Mouse (Mus musculus): ENCODE data around the gene Trpm8.

The Trpm8 gene

DNA sequence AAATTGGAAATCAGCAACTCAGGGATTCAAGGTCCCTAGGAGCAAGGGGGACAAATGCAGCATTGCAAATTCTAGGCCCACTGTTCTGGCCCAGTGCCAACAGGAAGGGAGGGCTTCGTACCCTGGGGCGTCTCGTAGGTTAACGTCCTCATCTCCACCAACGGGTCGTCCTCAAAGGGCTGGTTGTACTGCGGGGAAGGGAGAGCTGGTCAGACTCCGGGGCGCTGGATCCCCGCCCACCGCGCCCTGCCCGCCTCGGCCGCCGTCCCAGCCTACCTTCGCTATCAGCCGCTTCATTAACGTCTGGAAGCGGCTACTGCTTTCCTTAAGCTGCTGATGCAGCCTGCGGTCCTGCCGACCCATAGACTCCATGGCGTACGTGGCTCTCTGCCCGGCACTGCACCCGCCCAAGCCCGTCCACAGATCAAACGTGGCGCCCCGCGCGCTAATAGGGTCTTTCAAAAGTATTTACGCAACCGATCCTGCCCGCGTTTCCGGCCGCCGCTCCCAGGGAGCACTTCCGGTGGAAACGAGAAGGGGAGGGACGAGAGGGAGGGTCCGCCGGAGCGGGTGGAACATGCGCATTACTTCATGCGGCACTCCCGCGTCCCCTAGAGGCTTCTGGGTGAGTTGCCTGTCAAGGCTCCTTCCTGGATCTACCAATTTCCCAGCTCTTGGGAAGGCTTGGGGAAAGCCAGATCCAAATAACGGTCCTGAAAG, at the start of gene Trpm8, which contains the start of gene Hjurp:
Trpm8 (plus strand) TSS at position 564 of the 720 bp plus-strand sequence.
Hjurp (minus strand) TSS at position 536 of the 720 bp plus-strand sequence.
- DNase-seq (ENCODE audit: low spot score): peak; percentile 100

DNA sequence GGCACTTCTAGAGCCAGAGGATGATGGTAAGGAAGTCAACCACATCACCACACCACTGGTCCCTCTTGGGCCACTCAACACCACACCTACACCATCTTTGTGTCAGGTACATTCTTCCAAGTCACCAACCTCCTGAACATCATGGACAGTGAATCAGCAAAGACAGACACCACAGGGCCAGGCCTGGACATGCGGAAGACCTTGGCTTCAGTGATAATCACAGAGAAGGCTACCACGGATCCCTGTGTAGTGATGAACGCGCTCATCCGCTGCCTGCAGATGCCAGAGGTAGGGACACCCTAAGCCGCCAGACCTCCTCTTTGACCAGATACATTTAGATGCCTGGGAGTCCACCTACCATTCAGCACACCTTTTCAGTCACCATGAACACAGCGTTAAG, 49.3 kb upstream of the Trpm8 start:
- DNase-seq (ENCODE audit: low spot score): no peak

DNA sequence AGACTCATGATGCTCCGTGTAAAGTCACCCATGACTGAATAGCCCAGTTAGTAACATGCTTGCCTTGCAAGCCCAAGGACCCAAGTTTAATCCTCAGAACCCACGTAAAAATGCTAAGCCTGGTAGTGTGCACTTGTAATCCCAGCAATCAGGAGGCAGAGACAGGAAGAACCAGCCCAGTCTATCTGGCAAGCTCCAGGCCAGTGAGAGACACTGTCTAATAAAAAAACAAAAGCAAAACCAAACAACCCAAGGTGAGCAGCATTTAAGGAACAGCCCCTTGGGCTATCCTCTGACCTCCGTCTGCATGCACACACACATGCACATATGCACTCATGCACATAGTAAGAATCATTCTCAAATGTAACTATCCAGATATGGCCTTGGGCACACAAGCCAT, 47.9 kb upstream of the Trpm8 start:
- no peak for DNase-seq (ENCODE audit: low spot score)

DNA sequence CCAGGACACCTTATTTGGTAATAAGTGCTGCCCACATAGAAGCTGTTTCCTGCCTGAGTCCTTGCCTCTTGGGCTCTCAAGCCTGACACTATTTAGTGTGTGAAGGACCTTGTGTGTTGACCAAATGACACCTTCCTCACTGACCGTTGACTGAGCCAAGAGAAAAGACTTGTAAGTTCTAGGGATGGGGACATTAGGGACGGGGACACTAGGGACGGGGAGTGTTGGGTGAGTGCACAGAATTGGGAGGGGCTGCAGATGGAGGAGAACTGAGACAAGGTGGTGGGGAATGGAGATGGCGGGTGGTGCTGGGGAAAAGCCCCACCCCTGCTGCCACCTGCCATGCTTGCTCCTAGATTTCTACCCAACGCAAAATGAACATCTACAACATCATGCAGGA, 47.5 kb upstream of the Trpm8 start:
- no peak for DNase-seq (ENCODE audit: low spot score)

DNA sequence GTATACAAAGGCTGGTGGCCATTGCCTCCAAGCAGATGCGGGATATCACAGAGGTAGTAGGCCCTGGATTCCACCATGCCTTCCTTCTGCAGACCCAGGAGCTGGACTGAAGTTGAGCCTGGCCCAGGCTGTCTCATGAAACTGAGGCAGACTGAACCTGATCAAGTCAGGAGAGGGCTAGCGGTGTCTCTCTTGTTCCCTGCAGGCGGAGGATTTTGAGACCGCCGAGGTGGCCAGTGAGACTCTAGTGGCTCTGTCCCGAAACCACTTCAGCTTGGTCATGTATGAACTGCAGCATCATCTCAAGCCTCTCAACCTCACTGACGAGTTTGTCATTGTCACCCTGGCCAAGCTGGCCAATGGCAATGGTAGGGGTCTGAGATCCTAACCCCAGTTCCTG, 47.0 kb upstream of the Trpm8 start:
- no peak for DNase-seq (ENCODE audit: low spot score)

DNA sequence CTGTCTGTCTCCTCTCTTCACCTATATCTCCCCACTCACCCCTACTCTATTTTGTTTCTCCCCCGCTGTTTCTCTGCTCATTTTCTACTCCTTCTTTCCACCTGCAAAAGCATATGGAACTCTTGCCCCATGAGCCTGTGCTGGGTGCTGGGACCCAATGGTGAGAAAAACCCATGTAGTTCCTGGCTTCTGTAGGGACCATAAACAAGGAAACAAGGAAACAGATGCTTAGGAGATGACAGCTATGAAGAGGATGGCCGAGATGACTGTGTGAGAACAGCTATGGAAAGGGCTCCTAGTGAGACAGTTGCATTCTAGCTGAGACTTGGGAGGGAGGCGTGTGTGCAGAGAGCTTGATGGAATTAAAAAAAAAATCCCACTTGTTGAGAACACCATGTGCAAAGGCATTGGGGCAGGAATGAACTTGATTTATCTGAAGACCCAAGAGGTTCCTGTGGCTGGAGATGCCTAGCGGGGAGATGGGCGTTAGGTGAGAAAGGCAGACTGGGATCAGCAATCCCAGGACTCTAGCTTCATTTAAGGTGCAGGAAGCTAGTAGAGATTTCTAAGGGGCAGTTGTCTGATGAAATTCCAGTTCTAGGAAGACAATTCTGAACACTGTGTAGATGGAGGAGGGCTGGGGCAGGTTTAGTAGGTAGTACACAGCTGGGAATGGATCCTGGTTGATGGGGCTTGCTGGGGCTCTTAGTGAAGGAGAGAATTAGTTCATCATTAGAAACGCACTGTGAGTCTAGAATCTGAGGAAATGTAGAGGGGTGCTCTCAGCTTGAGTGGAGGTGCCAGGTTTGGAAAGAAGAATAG, 46.3 kb upstream of the Trpm8 start:
- DNase-seq (ENCODE audit: low spot score): no peak

DNA sequence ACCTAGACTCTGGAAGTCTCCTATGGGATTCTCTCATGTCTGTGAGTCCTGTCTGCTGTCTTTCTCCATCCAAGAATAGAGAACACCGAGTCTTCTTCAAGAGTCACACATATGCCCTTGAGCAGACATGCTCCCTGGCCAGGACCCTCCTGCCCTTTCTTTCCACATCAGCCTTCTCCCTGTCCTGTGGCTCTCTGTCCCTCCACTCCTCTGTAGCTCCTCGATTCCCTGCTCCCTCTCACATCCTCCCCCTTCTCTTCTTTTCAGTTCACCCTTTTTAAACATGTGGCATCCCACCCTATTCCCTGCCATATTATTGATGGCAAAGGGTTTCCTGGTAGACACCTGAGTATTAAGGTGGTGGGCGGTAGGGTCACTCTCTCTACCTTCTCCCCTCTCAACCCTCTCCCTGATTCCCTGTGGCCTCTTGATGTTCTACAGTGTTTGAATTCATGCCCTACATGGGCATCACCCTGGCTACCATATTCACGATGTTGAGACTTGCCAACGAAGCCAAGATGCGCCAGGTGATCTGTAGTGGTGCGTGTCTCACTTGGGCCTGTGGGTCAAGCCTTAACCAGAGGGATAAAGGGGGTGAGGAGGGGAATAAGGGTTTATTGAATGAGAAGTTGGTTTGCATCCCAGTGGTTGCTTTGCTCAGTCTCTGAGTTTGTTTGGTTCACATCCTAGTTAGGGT, 45.5 kb upstream of the Trpm8 start:
- no peak for DNase-seq (ENCODE audit: low spot score)

DNA sequence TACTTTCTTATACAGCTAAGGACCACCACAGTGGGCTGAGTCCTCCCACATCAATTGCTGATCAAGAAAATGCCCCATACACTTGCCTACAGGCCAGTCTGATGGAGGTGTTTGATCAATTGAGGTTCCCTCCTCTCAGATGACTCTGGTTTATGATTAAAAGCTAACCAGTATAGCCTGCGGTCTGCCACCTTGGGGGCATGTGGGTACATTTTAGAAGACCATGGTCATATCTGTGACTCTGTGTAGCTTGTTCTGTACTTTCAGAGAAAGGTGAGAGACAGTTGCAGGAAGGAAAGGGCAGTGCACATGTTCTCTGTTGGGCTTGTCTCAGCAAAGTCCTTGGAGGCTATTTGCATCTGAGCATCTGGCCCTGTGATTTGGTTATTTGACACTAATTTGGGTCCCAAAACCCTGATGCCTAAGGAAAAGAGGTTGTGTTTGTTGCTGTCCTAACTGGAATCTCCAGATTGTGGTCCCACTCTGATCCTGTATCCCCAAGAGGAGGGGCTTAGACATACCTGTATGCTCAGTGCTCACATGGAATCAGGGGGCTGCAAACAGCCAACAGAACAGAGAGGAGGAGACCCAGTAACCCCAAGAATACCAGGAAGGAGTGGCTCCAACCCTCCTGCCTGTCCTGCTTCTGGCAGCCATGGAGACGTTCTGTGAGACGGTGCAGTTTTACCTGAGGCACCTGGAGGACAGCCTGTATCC, 44.6 kb upstream of the Trpm8 start:
- DNase-seq (ENCODE audit: low spot score): no peak

DNA sequence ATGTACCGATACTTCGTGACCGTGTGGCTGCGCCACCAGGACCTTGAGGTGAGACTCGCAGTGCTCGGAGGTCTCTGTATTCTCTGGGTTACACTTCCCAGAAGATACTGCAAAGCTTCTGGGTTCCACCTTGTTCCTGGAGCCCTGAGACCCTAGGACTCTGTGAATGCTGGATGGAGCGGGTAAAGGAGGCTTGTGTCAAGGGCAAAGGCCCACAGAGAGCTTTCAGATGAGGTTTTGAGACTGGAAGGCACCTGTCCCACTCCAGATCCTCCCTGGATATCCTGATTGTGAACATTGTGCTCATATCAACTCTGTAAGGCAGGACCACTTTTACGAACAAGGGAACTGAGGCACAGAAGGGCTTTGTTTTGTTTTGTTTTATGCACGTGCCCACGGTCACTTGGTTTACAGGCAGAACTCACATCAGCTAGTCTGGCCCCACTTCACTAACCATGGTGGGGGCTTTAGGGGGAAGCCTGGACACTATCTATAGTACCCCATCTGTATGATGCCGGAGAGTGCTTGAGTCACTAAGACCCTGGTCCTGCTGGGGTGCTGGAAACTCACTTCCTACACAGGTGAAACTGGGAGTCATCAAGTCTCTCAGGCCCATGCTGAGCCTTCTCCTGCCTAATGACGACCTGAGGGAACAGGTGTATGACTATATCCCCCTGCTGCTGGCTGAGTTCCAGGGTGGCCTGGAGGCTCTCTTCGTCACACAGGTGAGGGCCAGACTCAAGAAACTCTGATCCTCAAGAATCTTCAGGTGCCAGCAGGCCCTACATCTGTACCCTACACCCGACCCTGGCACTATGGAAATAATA, 43.8 kb upstream of the Trpm8 start:
- no peak for DNase-seq (ENCODE audit: low spot score)

DNA sequence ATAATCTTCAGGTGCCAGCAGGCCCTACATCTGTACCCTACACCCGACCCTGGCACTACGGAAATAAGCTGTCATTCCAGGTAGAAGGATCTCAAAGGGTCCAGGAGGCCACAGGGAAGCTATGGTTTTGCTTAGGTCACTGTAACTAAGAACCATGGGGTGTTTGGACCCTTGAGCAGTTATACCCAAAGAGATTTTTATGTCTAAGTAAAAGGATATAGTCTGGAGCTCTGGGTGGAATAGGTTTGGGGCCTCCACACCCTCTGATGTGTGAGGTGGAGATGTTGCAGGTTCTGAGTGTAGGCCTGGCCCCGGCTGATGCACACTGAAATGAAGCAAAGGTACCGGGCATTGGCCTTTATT, 43.2 kb upstream of the Trpm8 start:
- no peak for DNase-seq (ENCODE audit: low spot score)

DNA sequence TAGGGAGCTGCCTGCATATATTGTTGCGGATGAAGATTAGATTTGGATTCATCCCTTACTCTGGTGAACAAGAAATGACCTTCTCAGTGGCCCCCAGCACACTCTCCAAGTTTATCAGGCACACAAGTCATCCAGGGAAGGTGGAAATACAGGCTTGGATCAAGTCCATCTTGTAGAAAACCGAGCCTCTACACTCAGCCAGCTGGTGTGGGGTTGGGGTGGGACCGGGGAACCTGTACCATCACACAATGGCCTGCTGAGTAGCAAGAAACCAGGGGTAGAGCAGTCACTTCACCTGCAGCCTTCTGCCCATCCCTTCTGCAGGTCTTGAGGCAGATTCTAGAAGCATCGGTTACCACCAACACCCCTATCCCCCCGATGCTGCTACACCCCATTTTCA, 42.8 kb upstream of the Trpm8 start:
- DNase-seq (ENCODE audit: low spot score): no peak

DNA sequence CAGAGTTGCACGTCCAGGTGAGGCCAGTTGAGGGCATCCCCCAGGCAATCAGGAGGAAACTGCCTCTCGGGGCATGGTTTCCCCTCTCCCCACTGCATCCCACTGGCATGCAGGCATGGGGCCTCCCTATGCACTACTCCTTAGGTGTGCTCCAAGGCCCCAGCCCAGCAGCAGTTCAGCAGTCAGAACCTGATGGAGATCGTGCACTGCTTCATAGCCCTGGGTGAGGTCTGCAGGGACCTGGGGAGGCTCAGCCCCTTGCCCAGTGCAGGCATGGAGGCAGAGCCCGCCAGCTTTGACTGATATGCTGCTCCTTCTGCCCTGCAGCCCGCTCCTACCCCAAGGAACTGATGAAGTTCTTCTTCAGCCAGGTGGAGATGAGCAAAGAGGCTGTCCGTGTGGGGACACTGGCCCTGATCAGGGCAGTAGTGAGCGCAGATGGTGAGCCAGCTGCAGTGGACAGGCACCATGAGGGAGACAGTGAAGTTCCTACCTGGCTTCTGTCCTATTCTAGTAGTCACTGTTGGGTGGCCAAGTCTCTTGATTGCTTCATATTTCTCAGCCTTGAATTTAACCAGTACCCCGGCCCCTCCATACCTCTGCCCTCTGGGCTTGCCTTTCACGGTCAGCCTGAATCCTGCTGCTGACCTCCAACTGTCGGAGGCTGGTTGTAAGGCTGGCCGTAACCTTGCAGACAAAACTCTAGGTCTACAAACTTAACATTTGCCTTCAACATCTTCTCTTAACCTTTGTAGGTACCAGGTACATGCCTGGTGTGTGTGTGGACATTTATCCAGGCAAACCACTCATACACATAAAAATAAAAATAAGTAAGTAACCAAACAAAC, 42.2 kb upstream of the Trpm8 start:
- DNase-seq (ENCODE audit: low spot score): no peak

DNA sequence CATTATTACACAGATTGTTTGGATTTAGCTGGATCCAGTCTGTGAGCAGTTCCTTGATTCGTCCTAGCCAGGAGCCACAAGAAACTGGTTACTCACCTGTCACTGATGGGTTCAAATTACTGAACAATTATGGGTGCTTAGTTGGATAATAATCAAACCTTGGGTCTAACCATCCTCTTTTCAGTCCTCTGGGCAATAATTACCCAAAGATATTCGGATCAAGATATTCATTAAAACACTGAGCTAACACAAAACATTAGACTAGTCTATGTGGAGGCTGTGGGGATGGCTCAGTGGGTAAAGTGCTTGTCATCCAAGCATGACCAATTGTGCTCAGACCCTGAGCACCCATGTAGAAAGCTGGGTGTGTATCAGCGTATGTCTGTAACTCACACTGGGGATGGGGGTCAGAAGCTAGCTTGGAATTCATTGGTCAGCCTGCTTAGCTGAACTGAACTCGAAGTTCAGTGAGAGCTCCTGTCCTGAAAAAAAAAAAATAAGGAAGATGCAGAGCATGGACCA, 41.5 kb upstream of the Trpm8 start:
- DNase-seq (ENCODE audit: low spot score): no peak

DNA sequence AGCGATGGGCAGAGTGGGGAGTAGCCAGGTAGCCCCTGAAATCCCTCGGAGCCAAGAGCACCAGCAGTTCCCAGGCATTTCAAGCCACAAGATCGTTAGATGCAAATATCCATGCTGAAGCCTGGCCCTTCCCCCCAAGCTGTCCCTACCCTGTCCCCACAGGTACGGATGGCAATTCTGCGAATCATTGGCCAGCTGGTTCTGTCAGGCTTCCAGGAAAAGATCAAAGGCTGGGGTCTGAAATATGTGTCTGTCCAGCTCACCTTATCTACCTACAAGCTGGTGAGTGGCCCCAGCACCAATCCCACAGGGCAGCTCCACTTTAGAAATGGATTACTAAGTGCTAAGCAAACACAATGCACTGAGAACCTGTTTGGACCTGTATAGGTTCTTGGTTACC, 40.1 kb upstream of the Trpm8 start:
- DNase-seq (ENCODE audit: low spot score): peak; percentile 97

DNA sequence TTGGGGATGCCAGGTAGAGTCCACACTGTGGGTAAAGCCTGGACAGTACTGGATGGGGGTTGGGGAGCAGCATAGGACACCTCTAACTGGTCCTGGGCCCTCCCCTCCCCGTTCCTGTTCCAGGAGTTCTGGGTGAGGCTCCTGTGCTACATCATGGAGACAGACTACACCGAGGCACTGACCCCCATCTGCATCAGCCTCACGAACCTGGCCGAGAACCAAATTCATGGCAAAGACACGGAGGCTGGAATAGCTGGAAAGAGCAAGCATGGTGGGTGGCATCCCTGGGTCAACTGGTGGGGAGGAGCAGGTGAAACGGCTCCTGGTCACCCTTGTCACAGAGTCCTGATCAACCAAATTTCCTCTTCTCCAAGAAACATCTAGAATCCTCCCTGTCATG, 38.7 kb upstream of the Trpm8 start:
- no peak for DNase-seq (ENCODE audit: low spot score)

DNA sequence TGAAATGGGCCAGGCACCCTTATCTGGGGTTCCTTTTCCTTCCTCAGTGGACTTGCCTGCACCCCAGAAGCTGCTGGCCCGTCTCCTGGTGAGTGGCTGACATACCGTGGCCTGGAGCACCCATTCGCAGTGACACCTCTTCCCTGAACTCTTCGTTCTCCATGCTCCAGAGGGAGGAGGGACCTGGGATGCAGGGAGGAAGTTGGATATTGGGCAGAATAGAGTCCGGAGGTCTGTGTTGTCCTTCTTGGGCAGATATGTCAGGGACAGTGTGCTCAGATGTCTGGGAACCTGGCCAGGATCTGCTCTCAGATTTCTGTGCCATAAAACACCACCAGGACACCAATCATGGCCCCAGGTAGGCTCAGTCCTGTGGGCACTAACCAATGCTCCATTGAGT, 37.4 kb upstream of the Trpm8 start:
- no peak for DNase-seq (ENCODE audit: low spot score)

DNA sequence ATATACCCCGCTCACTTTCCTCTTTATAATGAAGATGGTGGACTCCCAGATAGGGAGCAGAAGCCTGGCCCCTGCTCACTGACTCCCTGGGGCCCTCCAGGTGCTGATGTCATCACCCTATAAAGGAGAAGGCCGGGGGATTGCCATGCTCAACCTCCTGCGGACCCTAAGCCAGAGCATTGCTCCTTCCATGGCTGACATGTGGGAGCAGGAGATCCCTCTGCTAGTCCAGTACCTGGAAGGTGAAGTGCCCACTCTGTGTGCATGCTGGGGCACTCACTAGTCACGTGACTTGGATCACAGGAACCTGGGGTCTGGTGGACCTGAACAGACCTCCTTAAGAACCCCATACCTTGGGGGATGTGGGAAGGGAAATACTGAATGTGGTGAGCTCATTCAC, 36.9 kb upstream of the Trpm8 start:
- DNase-seq (ENCODE audit: low spot score): no peak

DNA sequence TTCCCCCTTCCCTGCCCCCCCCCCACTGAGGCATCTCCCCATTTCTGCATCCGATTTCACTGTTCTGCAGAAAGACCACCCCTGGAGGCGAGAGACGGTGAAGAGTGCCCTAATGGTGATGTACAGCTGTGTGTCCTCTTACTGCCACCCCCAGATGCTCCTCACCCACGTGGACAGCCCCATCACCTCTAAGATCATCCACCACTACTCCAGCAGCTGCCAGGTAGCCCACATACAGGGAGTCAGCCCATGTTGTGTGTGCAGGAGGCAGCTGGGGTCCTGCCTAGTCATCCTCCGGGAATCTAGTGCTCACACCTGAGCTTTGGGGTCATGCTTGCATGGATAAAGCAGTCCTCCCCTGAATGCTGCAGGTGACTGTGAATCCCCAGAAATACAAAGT, 33.6 kb upstream of the Trpm8 start:
- no peak for DNase-seq (ENCODE audit: low spot score)

DNA sequence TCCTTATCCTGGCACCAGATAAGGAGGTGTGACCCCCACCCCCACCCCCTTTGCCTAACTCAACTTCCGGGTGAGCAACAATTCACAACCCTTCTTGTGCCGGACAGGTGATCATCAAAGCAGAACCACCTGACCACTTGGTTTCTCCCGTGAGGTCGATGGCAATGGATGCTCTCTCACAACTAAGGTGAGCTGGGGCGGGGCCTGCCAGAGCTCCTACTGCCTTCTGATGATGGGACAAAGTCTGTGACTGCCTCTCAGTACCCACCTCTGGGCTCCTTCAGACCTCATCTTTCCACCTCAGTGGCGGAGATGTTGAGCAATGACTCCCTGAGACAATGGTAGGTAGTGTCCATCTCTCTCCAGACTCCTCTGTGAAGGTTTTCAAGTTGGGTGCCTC, 31.6 kb upstream of the Trpm8 start:
- no peak for DNase-seq (ENCODE audit: low spot score)

DNA sequence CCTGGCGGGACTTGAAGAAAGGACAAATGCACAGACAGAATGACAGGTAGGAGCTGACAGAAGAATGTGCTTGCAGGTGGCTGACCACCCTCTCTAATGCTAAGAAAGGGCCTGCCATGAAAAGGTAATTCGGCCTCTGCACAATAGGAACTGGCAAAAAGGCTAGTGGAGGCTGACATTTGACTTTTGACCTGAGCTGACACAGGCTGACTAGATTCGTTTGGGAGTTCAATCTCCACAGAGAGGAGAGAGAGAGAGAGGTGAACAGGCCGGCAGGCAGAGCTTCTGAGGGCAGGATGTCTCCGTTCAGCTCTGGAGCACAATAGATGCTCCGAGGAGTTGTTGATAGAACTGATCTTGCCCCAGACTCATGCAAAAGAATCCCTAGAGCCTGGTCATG, 31.1 kb upstream of the Trpm8 start:
- DNase-seq (ENCODE audit: low spot score): peak; percentile 78

All from yolk sac, embryonic 10.5 days (tissue).